Mouse (Mus musculus): ENCODE results near the gene Atp13a5.

Gene Atp13a5

GRCm38 (mm10) chr16:29235951-29236350 lies 142.6 kb downstream of the Atp13a5 start:
- no peak for TF ChIP-seq GATA4 (IDR thresholded peaks at IDR 0.05; ENCODE audit: insufficient replicate concordance, low read length)

GRCm38 (mm10) chr16:29216395-29217295 lies 161.9 kb downstream of the Atp13a5 start:
- no peak for TF ChIP-seq GATA4 (IDR thresholded peaks at IDR 0.05; ENCODE audit: insufficient replicate concordance, low read length)

- TF ChIP-seq GATA4 (IDR thresholded peaks at IDR 0.05; ENCODE audit: insufficient replicate concordance, low read length) = no peak
Measured at GRCm38 (mm10) chr16:29209605-29210411, 168.7 kb downstream of the Atp13a5 start, which contains the start of gene Hrasls. Gene Hrasls, plus strand, starts transcription at chr16:29209695.

- TF ChIP-seq GATA4 (IDR thresholded peaks at IDR 0.05; ENCODE audit: insufficient replicate concordance, low read length) = no peak
Measured at GRCm38 (mm10) chr16:29208841-29209240, 169.7 kb downstream of the Atp13a5 start.

- no peak for TF ChIP-seq GATA4 (IDR thresholded peaks at IDR 0.05; ENCODE audit: insufficient replicate concordance, low read length)
Measured at GRCm38 (mm10) chr16:29205581-29205980, 173.0 kb downstream of the Atp13a5 start.

GRCm38 (mm10) chr16:29204875-29205274 lies 173.7 kb downstream of the Atp13a5 start:
- no peak for TF ChIP-seq GATA4 (IDR thresholded peaks at IDR 0.05; ENCODE audit: insufficient replicate concordance, low read length)

- TF ChIP-seq GATA4 (IDR thresholded peaks at IDR 0.05; ENCODE audit: insufficient replicate concordance, low read length) = no peak
Measured at GRCm38 (mm10) chr16:29201146-29201545, 177.4 kb downstream of the Atp13a5 start.

- TF ChIP-seq GATA4 (IDR thresholded peaks at IDR 0.05; ENCODE audit: insufficient replicate concordance, low read length) = no peak
Measured at GRCm38 (mm10) chr16:29198461-29198860, 180.1 kb downstream of the Atp13a5 start.

GRCm38 (mm10) chr16:29195156-29195555 lies 183.4 kb downstream of the Atp13a5 start:
- TF ChIP-seq GATA4 (IDR thresholded peaks at IDR 0.05; ENCODE audit: insufficient replicate concordance, low read length) = no peak

- TF ChIP-seq GATA4 (IDR thresholded peaks at IDR 0.05; ENCODE audit: insufficient replicate concordance, low read length) = no peak
Measured at GRCm38 (mm10) chr16:29193981-29194380, 184.6 kb downstream of the Atp13a5 start.

GRCm38 (mm10) chr16:29192911-29193310 lies 185.6 kb downstream of the Atp13a5 start:
- no peak for TF ChIP-seq GATA4 (IDR thresholded peaks at IDR 0.05; ENCODE audit: insufficient replicate concordance, low read length)

Data from liver, adult (tissue).